Mouse (Mus musculus) Muller cell, postnatal 12 days (primary cell): Measurements from ENCODE around the gene Gpsm1.
A peak's percentile ranks its signal among the peaks of the same experiment; 100 is the strongest.

Experiments
- DNase-seq: peaks from one replicate; pipeline ENCODE4 v3.0.0-alpha.2; 2015; ENCODE audit errors: inconsistent ontology term

Gpsm1 gene

GRCm38 (mm10) chr2:26315072-26315924 lies at the start of gene Gpsm1:
Gpsm1 (plus strand) TSS chr2:26315515.
- peak; percentile 95 for DNase-seq

GRCm38 (mm10) chr2:26266066-26266742 lies 49.1 kb upstream of the Gpsm1 start:
- DNase-seq, result no peak

- DNase-seq, result peak; percentile 9
Observed at GRCm38 (mm10) chr2:26268216-26268615, 47.1 kb upstream of the Gpsm1 start.

- peak; percentile 34 for DNase-seq
Observed at GRCm38 (mm10) chr2:26273611-26274010, 41.7 kb upstream of the Gpsm1 start.

GRCm38 (mm10) chr2:26279712-26280111 lies 35.6 kb upstream of the Gpsm1 start:
- no peak for DNase-seq

- no peak for DNase-seq
Observed at GRCm38 (mm10) chr2:26280594-26280993, 34.7 kb upstream of the Gpsm1 start.

- peak; percentile 58 for DNase-seq
Observed at GRCm38 (mm10) chr2:26285804-26286203, 29.5 kb upstream of the Gpsm1 start.

- no peak for DNase-seq
Observed at GRCm38 (mm10) chr2:26286391-26286790, 28.9 kb upstream of the Gpsm1 start.

GRCm38 (mm10) chr2:26290133-26290532 lies 25.2 kb upstream of the Gpsm1 start:
- no peak for DNase-seq

GRCm38 (mm10) chr2:26294457-26294856 lies 20.9 kb upstream of the Gpsm1 start, which contains the start of gene Ccdc187:
Ccdc187 (minus strand) TSS chr2:26294557.
- no peak for DNase-seq

GRCm38 (mm10) chr2:26296606-26297195 lies 18.6 kb upstream of the Gpsm1 start:
- peak; percentile 53 for DNase-seq

GRCm38 (mm10) chr2:26298208-26298855 lies 17.0 kb upstream of the Gpsm1 start:
- DNase-seq, result peak; percentile 84

- peak; percentile 40 for DNase-seq
Observed at GRCm38 (mm10) chr2:26298856-26299230, 16.5 kb upstream of the Gpsm1 start.

- DNase-seq, result peak; percentile 82
Observed at GRCm38 (mm10) chr2:26299336-26299735, 16.0 kb upstream of the Gpsm1 start.

GRCm38 (mm10) chr2:26300161-26300807 lies 15.0 kb upstream of the Gpsm1 start:
- DNase-seq, result no peak

- peak; percentile 93 for DNase-seq
Observed at GRCm38 (mm10) chr2:26300808-26301174, 14.5 kb upstream of the Gpsm1 start.

- no peak for DNase-seq
Observed at GRCm38 (mm10) chr2:26302005-26302503, 13.3 kb upstream of the Gpsm1 start.

GRCm38 (mm10) chr2:26304711-26305110 lies 10.6 kb upstream of the Gpsm1 start:
- DNase-seq, result no peak

- DNase-seq, result peak; percentile 59
Observed at GRCm38 (mm10) chr2:26305555-26305954, 9.8 kb upstream of the Gpsm1 start.

- no peak for DNase-seq
Observed at GRCm38 (mm10) chr2:26306702-26307101, 8.6 kb upstream of the Gpsm1 start.

GRCm38 (mm10) chr2:26309739-26310138 lies 5.6 kb upstream of the Gpsm1 start:
- DNase-seq, result peak; percentile 97
